Mouse (Mus musculus) stomach, postnatal 0 days (tissue): ENCODE measurements around the gene Wdr93.

Experiments used
- CTCF ChIP-seq: IDR thresholded peaks from 2 replicates; pipeline ENCODE4 v1.5.1; 2016; ENCODE audit warnings: antibody characterized with exemption, low read depth, mild to moderate bottlenecking, moderate library complexity
- EP300 ChIP-seq: optimal IDR thresholded peaks from 2 replicates; pipeline ENCODE3; 2016; ENCODE audit warnings: antibody characterized with exemption

- no peak for TF ChIP-seq CTCF
- no peak for TF ChIP-seq EP300
Measured at GRCm38 (mm10) chr7:79758176-79758575, 15.2 kb downstream of the Wdr93 start.
